Mouse (Mus musculus): ENCODE data around the gene Btbd9.

DNA sequence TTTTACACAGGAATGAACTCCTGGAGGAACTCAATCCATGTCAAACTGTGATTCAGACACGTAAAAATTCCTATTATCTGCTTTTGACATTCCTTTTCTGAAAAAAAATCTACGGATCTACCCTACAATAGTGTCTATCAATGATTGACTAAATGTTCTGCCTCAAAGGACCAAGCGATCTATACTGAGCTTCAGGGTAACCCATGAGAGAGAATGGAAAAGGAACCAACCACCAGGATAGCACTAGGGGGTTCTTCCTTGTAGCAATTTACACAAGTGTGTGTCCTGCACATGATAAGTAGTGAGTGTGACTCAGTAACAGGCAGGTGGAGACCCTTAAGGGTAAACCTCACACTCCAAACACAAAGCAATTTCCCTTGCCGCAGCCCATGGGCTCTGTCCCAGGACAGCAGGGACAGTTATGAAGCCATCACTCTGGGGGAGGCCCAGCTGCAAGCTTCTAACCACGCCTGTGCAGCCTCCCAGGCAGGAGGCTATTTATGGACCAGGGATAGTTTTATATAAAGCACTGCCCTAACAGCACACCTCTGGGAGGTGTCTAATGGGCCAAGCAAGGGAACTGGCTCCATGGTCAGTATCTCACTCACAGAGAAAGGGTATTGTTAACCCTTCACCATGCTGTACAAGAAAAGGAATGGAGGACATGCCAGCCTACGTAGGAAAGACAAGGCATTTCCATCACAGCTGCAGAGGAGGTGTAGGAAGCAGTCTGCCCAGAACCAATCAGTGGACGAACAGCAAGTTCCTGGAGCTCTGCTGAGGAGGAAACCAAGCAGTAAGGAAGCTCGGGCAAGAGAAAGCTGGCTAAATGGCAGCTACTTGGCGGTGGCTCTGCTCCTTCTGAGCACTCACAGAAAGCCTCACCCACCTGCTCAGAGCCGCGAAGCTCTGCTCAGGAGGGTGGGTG, 306.9 kb downstream of the Btbd9 start:
- TF ChIP-seq CTCF (conservative IDR thresholded peaks at IDR 0.05; ENCODE audit: low read length) (no peak), NANOG (IDR thresholded peaks at IDR 0.05; ENCODE audit: borderline replicate concordance, low read length) (no peak), POU5F1 (IDR thresholded peaks at IDR 0.05; ENCODE audit: borderline replicate concordance, low read length) (no peak)
